Mouse (Mus musculus) midbrain, postnatal 0 days (tissue): ENCODE measurements around the gene Thsd4. TPM values are rescaled to one million over a fixed set of nuclear protein-coding genes. Genes with fewer than 3 reads are reported as not detected.

Experiments used
- ATAC-seq: fragments of 200-750 bp; cut with Nextera tagmentation; 2 replicates; pipeline ENCODE4 v1.8.0; 2017; ENCODE audit warnings: moderate number of reproducible peaks, mild to moderate bottlenecking, moderate TSS enrichment, moderate library complexity; ENCODE audit not compliant: low FRiP score
- DNase-seq: peaks from one replicate; pipeline ENCODE4 v3.0.0-alpha.2; 2015; ENCODE audit warnings: low spot score
- H3K27ac ChIP-seq: fragments of 300-500 bp; sonication (generic); 2 replicates; pipeline ENCODE4 v1.5.1; 2014; ENCODE audit warnings: low read depth, mild to moderate bottlenecking, low read length, mixed read lengths
- H3K27me3 ChIP-seq: fragments of 300-500 bp; sonication (generic); 2 replicates; pipeline ENCODE4 v1.6.1; 2014; ENCODE audit warnings: low read length, control low read depth, mixed read lengths; ENCODE audit not compliant: insufficient read depth
- H3K36me3 ChIP-seq: fragments of 300-500 bp; sonication (generic); 2 replicates; pipeline ENCODE4 v1.6.1; 2014; ENCODE audit warnings: low read length, control low read depth, mixed read lengths; ENCODE audit not compliant: insufficient read depth
- H3K4me1 ChIP-seq: fragments of 300-500 bp; sonication (generic); 2 replicates; pipeline ENCODE4 v1.6.1; 2014; ENCODE audit warnings: mild to moderate bottlenecking, control low read depth, antibody characterized with exemption, low read length, mixed read lengths; ENCODE audit not compliant: insufficient read depth
- H3K4me2 ChIP-seq: fragments of 300-500 bp; sonication (generic); 2 replicates; pipeline ENCODE4 v1.6.1; 2014; ENCODE audit warnings: low read depth, mild to moderate bottlenecking, low read length, mixed read lengths; ENCODE audit not compliant: poor library complexity, severe bottlenecking
- H3K4me3 ChIP-seq: fragments of 300-500 bp; sonication (generic); 2 replicates; pipeline ENCODE4 v1.5.1; 2014; ENCODE audit warnings: low read depth, mild to moderate bottlenecking, low read length, moderate library complexity
- H3K9ac ChIP-seq: fragments of 300-500 bp; sonication (generic); replicated peaks from 2 replicates; pipeline ENCODE4 v1.6.1; 2014; ENCODE audit warnings: mild to moderate bottlenecking, low read length, moderate library complexity, mixed read lengths; ENCODE audit not compliant: poor library complexity, severe bottlenecking
- H3K9me3 ChIP-seq: fragments of 300-500 bp; sonication (generic); 2 replicates; pipeline ENCODE4 v1.6.1; 2016; ENCODE audit warnings: low read length, control low read depth
- CTCF ChIP-seq: IDR thresholded peaks from 2 replicates; pipeline ENCODE4 v1.5.1; 2016; ENCODE audit warnings: antibody characterized with exemption, mild to moderate bottlenecking
- WGBS: fragments of 180-500 bp; shearing (Covaris S2); extraction: QIAGEN DNeasy Blood & Tissue Kit; methylation state at CpG from one replicate; pipeline ENCODE4 v1.1.7; 2014; 5-methylcytosine and 5-hydroxymethylcytosine counted together
- polyA plus RNA-seq: library from polyadenylated mRNA; unstranded; fragments of >200 nt; fragmentation: Nextera tagmentation; extraction: Ambion mirVana; gene quantifications from 2 replicates; pipeline ENCODE4 v1.2.1, GENCODE M21; 2015
- total RNA-seq: library from RNA; depleted of rRNA; stranded (reverse); fragments of >200 nt; gene quantifications from 2 replicates; pipeline ENCODE4 v1.2.3, GENCODE M21; 2014

The Thsd4 gene
- total and polyA plus RNA-seq, 2 experiments from 2014 or later, result 4.8 to 23.6 TPM

DNA sequence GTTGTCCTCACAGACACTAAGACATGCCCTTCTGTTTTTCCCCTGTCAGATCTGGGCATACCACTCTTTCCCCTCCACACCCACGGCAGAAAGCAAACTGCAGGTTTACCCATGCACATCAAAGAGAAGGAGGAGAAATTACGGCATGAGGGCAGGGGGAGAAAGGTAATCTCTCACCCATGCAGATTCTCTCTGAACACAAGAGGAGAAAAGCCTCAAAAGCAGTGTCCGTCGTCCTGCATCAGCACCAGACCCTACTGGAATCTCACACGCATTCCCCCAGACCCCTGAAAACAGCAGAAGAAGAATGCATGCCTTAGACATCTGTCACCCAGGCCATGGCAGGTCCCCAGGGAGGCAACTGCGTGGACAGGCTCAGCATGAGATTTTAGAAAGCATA lies 381.4 kb downstream of the Thsd4 start:
- DNase-seq, result no peak
- Histone ChIP-seq H3K27ac (no peak overlapping the region), H3K4me1 (peaks cover 5% of the 10 kb centered on the region; the same call in 1 of the 2 replicates), H3K27me3 (no peaks in the 10 kb centered on the region; the same call in 1 of the 2 replicates), H3K36me3 (no peaks in the 10 kb centered on the region), H3K4me2 (no peak overlapping the region), H3K9me3 (no peaks in the 10 kb centered on the region), H3K9ac (no peak overlapping the region), H3K4me3 (no peak overlapping the region)
- no peak for ATAC-seq
- WGBS, result 31% methylated on average over 6 of the region's 6 CpGs
- TF ChIP-seq CTCF, result no peak

GRCm38 (mm10) chr9:60139446-60139845 lies 382.4 kb downstream of the Thsd4 start:
- no peak overlapping the region for H3K4me3 ChIP-seq
- H3K36me3 ChIP-seq, result no peaks in the 10 kb centered on the region
- TF ChIP-seq CTCF, result no peak
- ATAC-seq, result no peak
- DNase-seq, result no peak
- no peaks in the 10 kb centered on the region; the same call in 1 of the 2 replicates for H3K27me3 ChIP-seq
- H3K9me3 ChIP-seq, result no peaks in the 10 kb centered on the region
- 79% methylated on average over 10 of the region's 10 CpGs for WGBS
- peaks cover 5% of the 10 kb centered on the region; the same call in 1 of the 2 replicates for H3K4me1 ChIP-seq
- H3K27ac ChIP-seq, result no peak overlapping the region
- no peak overlapping the region for H3K4me2 ChIP-seq
- H3K9ac ChIP-seq, result no peak overlapping the region

- Histone ChIP-seq H3K27ac (no peak overlapping the region), H3K9ac (no peak overlapping the region), H3K4me3 (no peak overlapping the region), H3K4me2 (no peak overlapping the region), H3K36me3 (no peaks in the 10 kb centered on the region), H3K4me1 (no peaks in the 10 kb centered on the region), H3K9me3 (no peaks in the 10 kb centered on the region), H3K27me3 (no peaks in the 10 kb centered on the region)
- TF ChIP-seq CTCF, result no peak
- DNase-seq (no peak), ATAC-seq (no peak)
- 78% methylated on average over 6 of the region's 6 CpGs for WGBS
These were observed 392.4 kb downstream of the Thsd4 start for GRCm38 (mm10) chr9:60129235-60129991.

GRCm38 (mm10) chr9:60126961-60127360 lies 394.9 kb downstream of the Thsd4 start:
- Histone ChIP-seq H3K9me3 (no peaks in the 10 kb centered on the region), H3K27me3 (no peaks in the 10 kb centered on the region), H3K27ac (no peak overlapping the region), H3K36me3 (no peaks in the 10 kb centered on the region), H3K9ac (no peak overlapping the region), H3K4me1 (no peaks in the 10 kb centered on the region), H3K4me3 (no peak overlapping the region), H3K4me2 (no peak overlapping the region)
- ATAC-seq (no peak), DNase-seq (no peak)
- 50% methylated on average over 5 of the region's 5 CpGs for WGBS
- no peak for TF ChIP-seq CTCF

- Histone ChIP-seq H3K27me3 (no peaks in the 10 kb centered on the region), H3K4me2 (no peak overlapping the region), H3K27ac (no peak overlapping the region), H3K9ac (no peak overlapping the region), H3K4me1 (no peaks in the 10 kb centered on the region), H3K4me3 (no peak overlapping the region), H3K9me3 (no peaks in the 10 kb centered on the region), H3K36me3 (no peaks in the 10 kb centered on the region)
- WGBS, result 60% methylated on average over 9 of the region's 9 CpGs
- TF ChIP-seq CTCF, result no peak
- ATAC-seq (no peak), DNase-seq (no peak)
These were observed 397.7 kb downstream of the Thsd4 start for GRCm38 (mm10) chr9:60124102-60124501.

DNA sequence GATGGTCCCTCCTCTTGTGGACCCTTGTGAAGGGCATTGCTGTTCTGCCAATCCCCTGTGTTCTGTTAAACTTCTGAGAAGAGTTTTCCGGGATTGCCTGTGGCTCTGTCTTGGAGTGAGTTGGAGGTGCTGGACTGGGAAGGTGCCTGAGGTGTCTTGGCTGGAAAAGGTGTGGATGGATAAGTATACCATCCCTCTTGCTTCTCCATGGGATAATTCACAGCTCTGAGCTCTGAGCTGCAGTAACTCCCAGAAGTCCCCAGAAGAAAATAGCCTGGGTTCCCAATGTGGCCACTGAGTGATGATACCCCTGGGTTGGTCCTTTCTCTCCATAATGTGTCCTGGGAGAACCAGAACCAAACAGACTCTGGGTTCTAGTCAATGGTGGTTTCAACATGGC lies 398.8 kb downstream of the Thsd4 start:
- 96% methylated on average over 1 of the region's 1 CpGs for WGBS
- Histone ChIP-seq H3K36me3 (no peaks in the 10 kb centered on the region), H3K27ac (no peak overlapping the region), H3K9ac (no peak overlapping the region), H3K4me3 (no peak overlapping the region), H3K27me3 (no peaks in the 10 kb centered on the region), H3K4me1 (no peaks in the 10 kb centered on the region), H3K4me2 (no peak overlapping the region), H3K9me3 (no peaks in the 10 kb centered on the region)
- no peak for ATAC-seq
- TF ChIP-seq CTCF, result no peak
- DNase-seq, result no peak
